Mouse (Mus musculus): ENCODE results near the gene Trpm1.
"Not testable (repeated sequence)": the region's sequence is repeated elsewhere in the genome, so short reads cannot be mapped to it uniquely, and the experiment has no call there.

Trpm1 gene

DNA sequence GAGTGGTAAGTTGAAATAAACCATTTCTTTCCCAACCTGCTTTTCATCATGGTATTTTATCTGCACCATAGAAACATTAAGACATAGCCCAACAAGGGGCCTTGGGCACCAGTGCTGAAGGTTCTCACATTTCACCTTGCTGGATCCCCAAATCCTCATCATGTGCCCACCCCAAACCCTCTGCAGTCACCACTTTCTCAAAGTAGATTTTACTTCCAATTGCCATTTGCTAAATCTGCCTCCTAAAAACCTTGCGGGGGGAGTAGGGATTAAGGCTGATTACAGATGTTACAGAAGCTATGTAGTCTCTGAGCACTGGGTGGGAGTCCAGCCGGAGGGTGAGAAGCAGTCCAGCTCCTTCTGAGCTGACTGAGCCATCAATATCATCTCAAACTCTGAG is at the start of gene Trpm1:
TSS of gene Trpm1 (plus strand) at position 301 of the 400 bp plus-strand sequence.
- no peak for DNase-seq (ENCODE audit: low read depth)

DNA sequence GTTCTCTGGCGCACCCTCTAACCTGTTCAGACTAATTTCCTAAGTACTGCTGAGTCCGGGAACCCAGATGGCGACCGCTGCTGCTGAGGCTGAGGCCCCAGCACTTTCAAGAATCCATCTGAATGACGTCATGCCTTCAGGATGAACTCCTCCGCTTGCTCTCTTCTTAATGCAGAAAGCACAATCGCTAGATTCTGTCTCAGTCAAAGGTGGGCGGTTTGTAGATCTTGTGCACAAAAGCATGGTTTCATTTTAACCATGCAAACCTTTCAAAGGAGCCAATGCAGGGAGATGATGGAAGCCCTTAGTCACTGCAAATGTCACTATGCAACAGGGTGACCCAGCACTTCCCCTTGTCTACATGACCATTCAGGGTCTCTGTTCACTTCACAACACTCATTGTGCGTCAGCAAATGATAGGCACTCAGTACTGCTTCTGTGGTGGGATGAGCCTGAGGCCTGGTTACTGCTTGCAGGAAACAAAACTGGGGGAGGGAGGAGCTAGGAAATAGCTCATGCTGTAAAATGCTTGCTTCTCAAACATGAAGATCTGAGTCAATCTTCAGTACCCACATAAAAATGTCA is 31.4 kb upstream of the Trpm1 start:
- DNase-seq (ENCODE audit: low read depth), result peak; percentile 70

DNA sequence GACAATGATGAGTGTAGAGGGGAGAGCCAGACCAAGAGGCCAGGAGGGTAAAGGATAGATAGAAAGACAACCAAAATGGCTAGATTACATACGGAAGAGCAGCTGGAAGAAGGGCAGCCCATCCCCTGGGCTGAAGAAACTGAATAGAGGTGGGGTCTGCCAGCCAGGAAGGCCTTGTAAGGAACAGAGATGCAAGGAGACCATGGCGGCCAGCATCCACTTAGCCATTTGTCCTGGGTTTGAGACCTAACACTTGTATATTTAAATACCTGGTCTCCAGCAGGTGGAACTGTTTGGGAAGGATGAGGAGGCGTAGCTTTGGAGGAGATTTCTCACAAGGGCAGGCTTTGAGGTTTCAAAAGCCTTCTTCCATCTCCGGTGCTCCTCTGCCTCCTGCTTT is 29.9 kb upstream of the Trpm1 start:
- no peak for DNase-seq (ENCODE audit: low read depth)

DNA sequence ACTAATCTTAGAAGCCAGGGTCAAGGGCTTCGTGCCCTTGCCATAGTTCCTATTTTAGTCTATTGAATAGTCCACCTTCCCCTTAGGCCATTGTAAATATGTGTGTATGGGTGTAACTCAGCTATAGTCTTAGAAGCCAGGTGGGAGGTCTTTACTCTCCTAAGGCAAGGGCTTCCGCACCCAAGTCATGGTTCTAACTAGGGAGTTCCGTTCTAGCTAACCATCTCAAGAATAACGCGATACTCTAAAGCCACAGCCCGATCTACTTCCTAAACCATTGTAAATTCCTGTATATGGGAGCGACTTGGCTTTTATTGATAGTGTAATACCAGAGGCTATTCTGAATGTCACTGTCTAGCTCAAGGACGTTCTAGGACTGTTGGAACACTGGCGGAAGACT is 27.6 kb upstream of the Trpm1 start:
- DNase-seq (ENCODE audit: low read depth), result not testable (repeated sequence)

DNA sequence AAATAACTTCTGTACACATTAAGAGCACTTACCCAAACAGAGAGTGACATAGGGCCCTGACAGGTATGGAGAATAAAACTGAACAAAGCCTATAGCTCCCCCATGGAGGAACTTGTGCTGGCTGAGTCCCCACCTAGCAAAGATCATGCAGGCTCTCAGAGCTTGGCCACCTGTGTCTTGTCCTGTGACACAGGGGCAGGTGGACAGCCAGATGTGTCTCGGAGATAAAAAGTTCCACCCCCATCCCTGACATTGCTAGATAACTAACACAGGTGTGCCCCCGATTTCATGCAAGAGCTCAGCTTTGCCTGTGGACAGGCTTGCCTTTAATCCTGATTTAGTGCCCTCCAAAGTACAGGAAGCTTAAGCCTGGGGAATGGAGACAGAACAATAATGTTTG is 13.8 kb upstream of the Trpm1 start:
- no peak for DNase-seq (ENCODE audit: low read depth)

DNA sequence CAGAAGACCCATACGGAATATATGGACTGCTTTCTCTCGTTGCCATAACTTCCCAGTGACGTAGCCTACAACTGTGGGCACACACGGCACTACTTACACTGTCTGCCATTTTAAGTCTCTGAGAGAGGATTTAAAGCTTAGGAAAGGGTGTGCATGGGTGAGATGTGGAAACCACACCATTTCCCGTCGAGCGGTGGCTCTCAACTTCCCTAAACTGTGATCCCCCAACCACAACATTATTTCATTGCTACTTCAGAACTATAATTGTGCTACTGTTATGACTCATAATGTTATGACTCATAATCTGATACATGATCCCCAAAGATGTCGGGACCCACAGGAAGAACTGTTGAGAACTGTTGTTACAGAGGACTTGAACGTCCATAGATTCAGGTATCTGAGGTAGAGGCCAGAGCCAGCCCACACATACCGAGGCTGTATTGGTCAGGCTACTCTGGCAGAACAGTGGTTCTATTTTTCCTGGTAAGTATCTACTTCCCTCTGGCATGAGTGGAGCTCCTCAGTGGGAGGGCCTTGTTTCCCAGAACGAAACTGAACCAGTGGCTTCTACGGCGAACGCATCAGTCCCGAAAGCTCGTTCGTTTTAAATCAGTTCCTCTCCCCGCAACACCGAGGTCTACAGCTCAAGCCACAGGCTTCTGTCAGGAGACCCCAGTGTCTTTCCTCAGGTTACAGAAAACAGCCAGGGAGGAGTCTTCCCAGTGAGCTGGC is 12.2 kb upstream of the Trpm1 start:
- peak; percentile 89 for DNase-seq (ENCODE audit: low read depth)

DNA sequence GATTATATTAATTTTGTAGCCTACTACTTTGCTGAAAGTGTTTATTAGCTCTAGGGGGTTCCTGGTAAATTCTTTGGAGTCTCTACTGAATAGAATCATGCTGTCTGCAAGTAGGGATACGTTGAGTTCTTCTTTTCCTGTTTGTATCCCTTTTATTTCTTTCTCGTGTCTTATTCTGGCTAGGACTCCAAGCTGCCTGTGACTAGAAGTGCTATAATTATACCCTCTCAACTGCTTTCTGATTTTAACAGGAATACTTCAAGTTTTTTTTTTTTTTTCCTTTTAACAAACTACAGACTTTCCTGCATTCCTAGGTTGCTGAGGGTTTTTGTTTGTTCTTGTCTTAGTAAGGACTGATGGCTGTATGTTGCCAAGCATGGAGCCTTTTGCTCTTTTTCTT is 4.3 kb upstream of the Trpm1 start:
- no peak for DNase-seq (ENCODE audit: low read depth)

DNA sequence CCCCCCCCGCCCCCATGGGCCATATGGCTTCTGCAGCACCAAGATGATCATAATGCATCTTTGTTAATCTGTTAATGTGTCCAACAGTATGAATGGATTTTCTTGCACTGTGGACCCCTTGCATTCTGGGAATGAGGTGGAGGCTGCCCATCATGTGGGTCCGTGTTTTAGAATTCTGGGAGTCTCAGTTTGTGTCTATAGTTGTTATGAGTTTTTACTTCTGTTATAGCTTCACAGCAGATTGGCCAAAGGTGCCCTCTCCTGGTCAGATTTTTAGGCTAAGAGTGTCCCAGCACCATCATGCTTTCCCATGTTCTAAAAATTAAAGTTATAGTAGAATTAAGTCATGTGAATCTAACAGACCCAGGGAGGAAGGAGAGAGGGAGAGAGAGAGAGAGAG is 3.9 kb upstream of the Trpm1 start:
- DNase-seq (ENCODE audit: low read depth), result peak; percentile 50

DNA sequence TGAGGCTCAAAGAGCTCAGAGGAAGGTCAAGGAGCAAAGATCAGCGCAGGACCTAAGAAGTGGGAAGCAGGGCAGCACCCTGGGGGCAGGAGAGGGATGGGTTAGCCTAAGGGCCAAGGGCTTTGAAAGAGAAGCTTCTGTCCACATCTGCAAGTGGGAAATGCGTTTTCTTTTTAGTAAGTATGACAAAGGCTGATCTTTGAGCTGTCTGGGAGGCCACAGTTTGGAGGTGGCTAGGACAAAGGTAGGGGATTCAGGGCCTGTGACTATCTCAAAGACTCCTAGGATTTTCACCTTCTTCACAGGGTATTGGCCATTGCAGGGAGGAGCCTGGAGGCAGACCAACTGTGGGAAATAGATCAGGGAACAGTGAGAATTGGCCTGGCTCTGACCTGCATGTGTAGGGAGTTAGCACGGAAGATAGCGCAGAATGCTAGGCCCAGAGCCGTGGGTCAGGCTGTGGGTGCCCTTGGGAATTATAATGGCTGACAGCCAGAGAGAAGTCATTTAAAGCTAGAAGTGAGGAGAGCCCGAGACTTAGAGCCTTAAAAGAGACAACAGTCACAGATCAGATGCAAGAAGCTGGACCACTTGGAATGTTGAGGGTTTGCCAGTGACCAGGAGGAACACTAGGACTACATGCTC is 3.1 kb upstream of the Trpm1 start:
- no peak for DNase-seq (ENCODE audit: low read depth)

DNA sequence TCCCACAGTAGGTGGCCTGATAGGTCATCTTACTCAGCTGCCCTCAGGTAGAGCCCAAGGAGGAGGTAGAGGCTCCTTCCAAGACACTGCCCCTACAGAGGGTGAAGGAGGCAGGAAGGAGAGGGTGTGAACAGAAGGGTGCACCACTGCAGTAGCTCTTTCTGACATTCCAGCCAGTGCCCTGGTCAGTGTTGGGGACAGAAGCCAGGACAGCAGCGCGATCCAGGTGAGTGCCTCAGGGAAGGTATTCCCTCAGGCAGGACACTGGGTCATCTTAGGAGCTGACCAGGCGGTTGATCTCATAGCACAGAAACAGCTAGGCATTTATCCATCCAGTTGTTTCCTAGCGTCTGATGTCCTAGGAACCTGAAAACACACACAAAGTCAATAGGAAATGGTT is 1.6 kb downstream of the Trpm1 start:
- DNase-seq (ENCODE audit: low read depth), result no peak

DNA sequence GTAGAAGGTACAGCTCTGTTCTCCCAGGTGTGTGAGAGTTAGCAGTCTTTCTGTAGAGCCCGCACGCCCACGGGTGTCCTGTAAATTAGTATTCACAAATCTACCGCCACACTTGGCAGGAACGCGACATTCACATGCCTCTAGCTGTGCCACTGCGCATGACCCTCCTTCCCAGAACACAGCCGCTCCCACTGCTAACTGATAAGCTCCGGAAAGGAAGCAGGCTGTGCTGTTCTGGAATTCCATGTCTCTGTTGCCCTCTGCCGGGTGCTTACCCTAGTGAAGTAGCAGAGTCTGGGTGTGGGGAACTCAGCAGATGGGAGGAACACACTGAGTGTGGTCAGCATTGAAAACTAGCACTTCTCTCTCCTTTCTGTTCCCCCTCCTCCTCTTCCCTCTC is 2.1 kb downstream of the Trpm1 start:
- peak; percentile 39 for DNase-seq (ENCODE audit: low read depth)

DNA sequence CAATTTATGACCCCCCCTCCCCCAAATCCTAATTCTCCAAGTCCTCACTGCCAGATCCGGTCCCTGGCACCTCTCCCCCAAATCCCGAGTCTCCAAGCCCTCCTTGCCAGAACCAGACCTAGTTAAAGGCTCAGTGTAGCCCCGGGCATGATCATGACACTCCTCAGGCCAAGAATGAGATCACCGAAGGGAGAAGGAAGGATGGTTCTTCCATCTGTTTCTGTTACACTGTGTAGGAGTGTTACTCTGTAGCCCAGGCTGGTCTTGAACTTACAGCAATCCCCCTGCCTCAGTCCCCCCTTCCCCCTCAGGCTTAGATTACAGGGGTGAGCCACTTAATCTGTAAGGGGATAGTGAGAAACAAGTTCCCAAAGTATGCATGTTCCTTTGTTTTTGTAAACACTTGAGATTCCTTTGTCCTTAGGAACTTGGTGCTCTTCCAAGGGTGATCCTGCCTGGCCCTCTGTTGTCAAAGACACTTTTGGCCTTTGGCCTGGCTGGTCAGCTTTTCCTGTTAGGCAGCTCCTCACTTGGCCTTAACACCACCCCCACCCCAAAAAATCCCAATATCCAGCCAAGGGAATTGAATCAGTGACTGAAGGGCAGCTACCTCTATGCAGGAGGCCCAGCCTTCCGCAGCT is 2.8 kb downstream of the Trpm1 start:
- no peak for DNase-seq (ENCODE audit: low read depth)

DNA sequence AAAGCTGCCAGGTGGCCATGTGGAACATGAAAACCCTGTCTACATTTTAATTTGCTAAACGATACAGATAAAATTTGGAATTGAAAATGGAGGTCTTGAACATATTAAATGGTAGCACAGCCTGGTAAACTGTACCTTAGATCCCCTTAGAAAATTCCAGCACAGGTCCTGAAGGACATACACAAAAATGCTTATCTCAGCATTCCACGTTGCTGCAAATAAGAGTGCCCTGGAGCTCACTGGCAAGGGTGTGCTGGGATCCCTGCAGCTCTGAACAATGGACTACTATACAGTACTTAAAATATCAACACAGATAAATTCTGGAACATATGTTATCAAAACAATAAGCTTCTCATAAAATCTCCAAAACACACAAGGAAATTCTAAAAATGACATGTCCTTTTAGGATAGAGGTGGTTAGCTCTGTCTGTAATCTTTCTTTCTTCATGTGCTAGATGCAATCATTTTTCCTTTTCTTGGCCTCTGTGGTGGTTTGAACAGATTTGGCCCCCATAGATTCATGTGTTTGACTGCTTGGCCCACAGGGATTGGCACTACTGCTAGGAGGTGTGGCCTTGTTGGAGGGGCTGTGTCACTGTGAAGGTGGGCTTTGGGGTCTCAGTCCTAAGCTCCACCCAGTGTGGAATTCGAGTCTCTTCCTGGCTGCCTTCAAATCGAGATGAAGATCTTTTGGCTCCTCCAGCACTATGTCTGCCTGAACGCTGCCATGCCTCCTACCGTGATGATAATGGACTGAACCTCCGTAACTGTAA is 3.5 kb downstream of the Trpm1 start:
- DNase-seq (ENCODE audit: low read depth), result no peak

DNA sequence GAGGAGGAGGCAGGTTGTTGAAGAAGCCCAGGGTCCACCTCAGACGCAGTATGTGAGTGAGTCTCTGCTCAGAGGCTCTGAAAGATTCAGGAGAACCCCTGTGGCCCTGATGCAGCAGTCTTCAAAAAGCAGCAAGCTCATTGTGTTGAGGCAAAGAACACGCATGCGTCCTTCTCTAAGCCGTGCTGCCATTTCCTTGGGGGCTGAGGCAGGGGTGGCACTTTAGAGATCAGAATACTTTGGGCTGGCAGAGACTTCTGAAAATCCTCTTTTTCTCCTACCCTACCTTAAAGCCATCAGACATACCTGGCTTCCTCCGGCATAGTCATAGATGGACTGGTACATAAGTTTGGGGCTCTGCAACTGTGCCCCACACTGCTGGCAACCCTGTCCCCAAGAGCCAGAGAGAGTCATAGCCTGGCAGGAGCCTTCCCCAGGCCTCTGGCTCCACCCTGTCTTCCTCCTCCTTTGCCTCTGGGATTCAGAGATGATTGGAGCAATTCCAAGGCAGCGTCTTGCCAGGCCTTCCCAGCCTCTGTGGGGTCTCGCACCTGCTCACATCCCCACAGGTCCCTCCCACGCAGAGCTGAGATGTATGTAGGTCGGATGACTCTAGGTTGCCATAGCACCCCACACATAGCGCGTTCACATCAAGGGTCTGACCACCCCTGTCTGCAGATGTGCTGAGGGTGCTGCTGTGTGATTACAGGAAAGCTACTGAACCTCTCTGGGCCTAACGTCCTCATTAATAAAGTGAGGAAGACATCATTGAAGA is 4.8 kb downstream of the Trpm1 start:
- DNase-seq (ENCODE audit: low read depth), result peak; percentile 75

DNA sequence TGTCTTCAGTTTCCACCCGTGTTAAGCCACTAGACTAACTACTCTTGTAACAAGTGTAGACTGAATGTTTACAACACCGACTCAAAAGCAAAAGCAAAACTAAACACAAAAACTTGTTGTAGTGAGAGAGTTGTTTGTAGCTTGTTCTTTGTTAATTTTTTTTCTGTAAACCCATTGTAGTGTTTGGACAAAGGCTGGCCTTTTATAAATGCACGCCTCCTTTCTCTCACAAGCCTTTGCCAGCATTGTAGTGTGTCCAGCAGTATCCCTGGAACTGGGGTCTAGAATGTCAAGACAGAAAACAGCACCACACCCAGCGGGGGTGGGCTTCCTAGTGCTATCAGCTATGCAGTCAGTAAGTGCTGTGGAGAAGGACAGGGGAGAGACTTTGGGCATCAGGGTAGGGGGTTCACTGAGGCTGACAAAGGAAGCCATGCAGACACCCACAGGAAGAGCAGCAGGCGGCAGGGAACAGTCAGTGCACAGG is 5.5 kb downstream of the Trpm1 start:
- no peak for DNase-seq (ENCODE audit: low read depth)

DNA sequence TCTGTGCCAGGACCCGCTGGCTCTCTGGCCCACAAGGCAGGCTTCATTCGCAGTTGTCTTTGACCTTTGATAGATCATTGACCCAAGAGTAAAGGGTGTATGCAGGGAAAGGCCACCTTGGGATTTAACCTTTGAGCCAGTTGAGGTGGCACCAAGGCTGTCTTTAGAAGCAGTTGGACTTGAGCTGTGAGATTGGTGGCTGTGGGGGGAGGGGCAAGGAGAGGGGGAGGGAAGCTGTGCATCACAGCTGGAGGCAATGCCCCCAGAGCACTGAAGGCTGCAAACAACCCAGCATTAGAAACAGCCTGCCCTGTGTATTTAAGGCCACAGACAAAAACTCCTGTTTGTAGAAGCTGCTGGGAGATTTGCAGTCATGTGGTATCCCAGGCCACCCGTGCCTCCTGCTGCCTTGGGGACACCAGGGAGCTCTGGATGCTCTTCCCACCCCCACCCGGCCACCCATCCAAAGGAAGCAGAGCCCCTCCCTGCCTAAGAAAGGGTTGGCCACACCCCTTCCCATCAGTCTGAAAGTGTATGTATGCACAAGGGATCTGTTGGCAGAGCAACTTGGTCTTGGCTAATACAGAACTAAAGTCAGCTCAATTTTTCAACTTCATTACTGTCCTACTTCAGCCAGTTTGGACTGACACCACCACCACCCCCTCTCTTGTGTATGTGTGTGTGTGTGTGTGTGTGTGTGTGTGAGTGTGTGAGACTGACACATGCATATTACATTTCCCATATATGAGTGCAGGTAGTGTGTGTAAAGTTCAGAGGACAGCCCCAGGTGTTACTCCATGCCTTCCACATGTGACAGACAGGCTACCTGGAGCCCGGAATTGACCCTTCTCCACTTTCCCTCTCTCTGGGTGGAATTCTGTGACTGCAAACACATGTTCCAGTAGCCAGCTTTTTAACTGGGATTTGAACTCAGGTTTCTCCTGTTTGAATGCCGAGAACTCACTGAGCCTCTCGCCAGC is 6.3 kb downstream of the Trpm1 start:
- peak; percentile 60 for DNase-seq (ENCODE audit: low read depth)

DNA sequence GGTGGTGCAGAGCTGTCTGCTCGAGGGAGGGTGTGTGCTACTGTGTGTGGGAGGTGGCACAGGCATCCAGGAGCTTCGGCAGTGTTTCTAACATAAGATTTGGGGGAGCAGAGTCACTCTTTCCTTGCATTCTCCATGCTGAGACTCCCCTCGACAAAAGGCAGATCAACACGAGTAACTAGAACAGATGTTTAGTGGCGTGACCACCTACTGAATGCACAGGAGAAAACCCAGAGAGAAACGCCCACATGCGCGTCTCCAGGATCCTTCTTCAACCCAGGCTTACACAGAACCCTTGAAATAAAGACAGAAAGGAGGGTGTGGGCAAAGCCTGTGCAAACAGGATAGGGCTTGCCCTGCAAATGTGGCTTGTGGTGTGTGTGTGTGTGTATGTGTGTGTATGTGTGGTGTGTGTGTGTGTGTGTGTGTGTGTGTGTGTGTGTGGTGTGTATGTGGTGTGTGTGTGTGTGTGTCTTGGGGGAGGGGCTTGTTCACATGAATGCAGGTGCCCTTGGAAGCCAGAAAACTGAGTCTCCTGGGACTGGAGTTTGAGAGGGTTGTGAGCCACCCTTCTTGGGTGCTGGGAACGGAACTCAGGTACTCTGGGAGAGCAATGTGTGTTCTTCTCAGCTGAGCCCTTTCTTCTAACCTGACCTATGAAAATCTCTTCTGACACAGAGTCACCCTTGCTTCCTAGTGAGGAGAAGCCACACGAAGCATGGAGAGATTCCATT is 7.3 kb downstream of the Trpm1 start:
- DNase-seq (ENCODE audit: low read depth), result peak; percentile 64

DNA sequence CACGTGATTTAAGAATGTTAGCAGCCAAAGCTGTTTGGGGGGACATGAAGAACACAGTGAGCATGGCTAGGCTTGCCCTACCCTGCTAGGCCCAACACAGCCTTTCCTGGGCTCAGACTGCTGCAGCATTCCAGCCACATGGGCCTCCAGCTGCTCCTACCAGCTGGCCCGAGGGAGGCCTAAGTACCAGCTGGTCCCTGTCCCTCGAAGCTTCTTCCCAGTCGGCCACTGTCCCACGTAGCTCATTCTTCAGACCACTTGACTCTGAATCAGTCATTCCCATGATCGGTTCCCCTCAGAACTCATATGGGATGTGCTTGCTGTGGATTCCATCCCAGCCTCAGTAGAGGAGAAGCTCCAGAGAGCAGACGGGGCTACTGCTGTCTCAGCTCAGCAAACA is 8.4 kb downstream of the Trpm1 start:
- DNase-seq (ENCODE audit: low read depth), result no peak

DNA sequence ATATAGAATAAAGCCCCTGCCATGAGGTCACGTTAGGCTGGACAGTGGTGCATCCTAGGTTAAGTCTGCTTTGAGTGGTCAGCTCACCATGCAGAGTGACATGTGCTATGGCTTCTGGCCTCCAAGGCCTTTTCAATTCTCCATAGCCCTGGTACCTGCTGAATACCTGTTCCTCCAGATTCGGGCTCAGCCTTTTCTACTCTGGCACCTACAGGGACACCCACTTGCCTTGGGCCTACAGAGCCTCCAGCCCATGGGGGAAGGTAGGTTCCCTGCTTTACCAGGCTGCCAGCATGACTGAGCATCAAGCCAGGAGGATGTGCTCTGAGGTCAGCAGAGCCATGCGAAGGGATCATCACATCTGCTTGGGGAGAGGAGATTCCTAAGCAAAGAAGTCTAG is 9.5 kb downstream of the Trpm1 start:
- no peak for DNase-seq (ENCODE audit: low read depth)
